Mouse (Mus musculus): ENCODE measurements around the gene Sbno1. TPM values are rescaled to one million over a fixed set of nuclear protein-coding genes. Genes with fewer than 3 reads are reported as not detected.
"Not testable (repeated sequence)": the region's sequence is repeated elsewhere in the genome, so short reads cannot be mapped to it uniquely, and the experiment has no call there.

Gene Sbno1
- total RNA-seq, 2 experiments from 2014 or later, result 149 to 297 TPM

DNA sequence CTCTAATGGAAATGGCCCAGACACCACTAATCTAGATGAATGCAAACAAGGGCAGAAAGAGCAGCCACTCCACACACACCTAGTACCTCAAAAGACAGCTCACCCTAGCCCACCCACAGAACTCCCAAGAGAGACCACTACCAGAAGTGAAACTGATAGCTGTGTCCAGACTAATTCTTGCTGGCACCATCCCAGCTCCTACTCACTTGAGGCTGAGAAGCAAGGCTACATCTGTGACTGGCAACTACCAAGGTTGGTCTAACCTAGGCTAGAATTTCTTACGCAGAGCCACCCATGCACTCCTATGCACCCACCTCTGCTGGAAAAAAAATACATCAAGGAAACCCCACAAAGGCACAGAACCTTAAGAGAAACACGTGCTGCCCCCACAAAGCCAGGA is 75.5 kb downstream of the Sbno1 start:
- ATAC-seq (replicated peaks; ENCODE audit: low FRiP score, low TSS enrichment, poor library complexity, severe bottlenecking), result no peak

- ATAC-seq (replicated peaks; ENCODE audit: low FRiP score, low TSS enrichment, poor library complexity, severe bottlenecking), result no peak
Measured at GRCm38 (mm10) chr5:124349196-124349595, 76.6 kb downstream of the Sbno1 start.

GRCm38 (mm10) chr5:124342897-124343296 is 82.9 kb downstream of the Sbno1 start:
- no peak for ATAC-seq (replicated peaks; ENCODE audit: low FRiP score, low TSS enrichment, poor library complexity, severe bottlenecking)

GRCm38 (mm10) chr5:124341753-124342339 is 84.0 kb downstream of the Sbno1 start:
- not testable (repeated sequence) for ATAC-seq (replicated peaks; ENCODE audit: low FRiP score, low TSS enrichment, poor library complexity, severe bottlenecking)

- no peak for ATAC-seq (replicated peaks; ENCODE audit: low FRiP score, low TSS enrichment, poor library complexity, severe bottlenecking)
Measured at GRCm38 (mm10) chr5:124338791-124339190, 87.0 kb downstream of the Sbno1 start.

- ATAC-seq (replicated peaks; ENCODE audit: low FRiP score, low TSS enrichment, poor library complexity, severe bottlenecking), result no peak
Measured at GRCm38 (mm10) chr5:124337909-124338308, 87.9 kb downstream of the Sbno1 start.

DNA sequence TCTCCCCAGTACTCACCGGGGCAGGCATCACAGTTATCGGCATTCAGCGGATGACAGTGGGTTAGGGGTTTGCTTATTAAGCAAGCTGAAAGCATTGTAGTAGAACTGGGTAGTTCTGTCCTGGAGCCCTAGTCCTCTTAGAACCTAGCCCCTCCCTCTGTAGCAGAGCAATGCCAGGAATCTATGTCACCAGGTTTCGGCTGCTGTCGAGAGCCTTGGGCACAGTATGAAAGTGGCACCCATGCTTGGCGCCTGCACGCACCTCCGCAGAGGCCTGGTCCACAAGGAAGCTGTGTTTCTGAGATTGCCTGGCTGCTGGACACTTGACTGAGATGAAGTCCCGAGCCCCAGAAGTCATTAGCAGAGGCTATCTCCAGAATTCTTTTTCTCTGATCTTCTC is 88.7 kb downstream of the Sbno1 start:
- no peak for ATAC-seq (replicated peaks; ENCODE audit: low FRiP score, low TSS enrichment, poor library complexity, severe bottlenecking)

- ATAC-seq (replicated peaks; ENCODE audit: low FRiP score, low TSS enrichment, poor library complexity, severe bottlenecking), result no peak
Measured at GRCm38 (mm10) chr5:124334392-124334791, 91.4 kb downstream of the Sbno1 start.

DNA sequence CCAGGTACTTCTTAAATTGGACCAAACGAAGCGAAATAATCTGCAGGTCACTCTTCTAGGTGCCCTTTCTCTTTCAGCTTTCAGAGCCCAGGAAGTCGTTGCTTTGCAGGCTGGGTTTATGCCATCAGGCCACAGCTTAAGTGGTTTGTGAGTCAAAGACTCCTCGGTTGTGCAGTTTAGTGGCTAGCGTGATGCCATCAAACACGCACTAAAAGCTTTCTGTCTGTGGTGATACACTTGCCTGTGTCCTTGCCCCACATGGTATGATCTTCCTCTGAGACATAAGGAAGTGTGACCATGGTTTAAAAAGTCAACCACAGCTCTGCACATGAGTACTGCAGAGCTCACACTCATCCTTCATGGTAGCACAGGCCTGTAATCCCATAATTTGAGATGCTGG is 95.7 kb downstream of the Sbno1 start:
- no peak for ATAC-seq (replicated peaks; ENCODE audit: low FRiP score, low TSS enrichment, poor library complexity, severe bottlenecking)

GRCm38 (mm10) chr5:124327510-124328364 is 98.1 kb downstream of the Sbno1 start, which contains the start of the genes Mphosph9 and 2810006K23Rik:
TSS of gene Mphosph9 (minus strand) at chr5:124327972.
TSS of gene 2810006K23Rik (plus strand) at chr5:124328089.
- peak; percentile 94 for ATAC-seq (replicated peaks; ENCODE audit: low FRiP score, low TSS enrichment, poor library complexity, severe bottlenecking)

GRCm38 (mm10) chr5:124326829-124327228 is 99.0 kb downstream of the Sbno1 start:
- no peak for ATAC-seq (replicated peaks; ENCODE audit: low FRiP score, low TSS enrichment, poor library complexity, severe bottlenecking)

Other genes starting within 250 kb of the Sbno1 start
- gene Pitpnm2, start 176.2 kb downstream of the Sbno1 start, total RNA-seq (2014; fragmentation: Nextera tagmentation), result 23.7 and 33.3 TPM in 2 replicates
- 6.5 and 10.9 TPM in 2 replicates for gene Pitpnm2, start 176.2 kb downstream of the Sbno1 start, total RNA-seq (2017)
- gene Mphosph9, start 98.0 kb downstream of the Sbno1 start, total RNA-seq (2014; fragmentation: Nextera tagmentation), result 19.5 and 24.7 TPM in 2 replicates
- gene Mphosph9, start 98.0 kb downstream of the Sbno1 start, total RNA-seq (2017), result 24.7 and 36.7 TPM in 2 replicates
- 9.2 and 13.2 TPM in 2 replicates for gene 2810006K23Rik, start 97.9 kb downstream of the Sbno1 start, total RNA-seq (2014; fragmentation: Nextera tagmentation)
- gene 2810006K23Rik, start 97.9 kb downstream of the Sbno1 start, total RNA-seq (2017), result 16.6 and 18.7 TPM in 2 replicates
- gene Cdk2ap1, start 62.9 kb downstream of the Sbno1 start, total RNA-seq (2014; fragmentation: Nextera tagmentation), result 300 and 366 TPM in 2 replicates
- 205 and 275 TPM in 2 replicates for gene Cdk2ap1, start 62.9 kb downstream of the Sbno1 start, total RNA-seq (2017)
- 177 and 250 TPM in 2 replicates for gene Kmt5a, start 13.9 kb upstream of the Sbno1 start, total RNA-seq (2014; fragmentation: Nextera tagmentation)
- gene Kmt5a, start 13.9 kb upstream of the Sbno1 start, total RNA-seq (2017), result 187 and 201 TPM in 2 replicates
- gene Rilpl2, start 52.4 kb upstream of the Sbno1 start, total RNA-seq (2014; fragmentation: Nextera tagmentation), result 16.1 and 18.0 TPM in 2 replicates
- 13.8 and 19.0 TPM in 2 replicates for gene Rilpl2, start 52.4 kb upstream of the Sbno1 start, total RNA-seq (2017)
- 6.1 and 9.4 TPM in 2 replicates for gene Snrnp35, start 57.1 kb upstream of the Sbno1 start, total RNA-seq (2014; fragmentation: Nextera tagmentation)
- 3.2 and 11.1 TPM in 2 replicates for gene Snrnp35, start 57.1 kb upstream of the Sbno1 start, total RNA-seq (2017)
- gene Rilpl1, start 105.4 kb upstream of the Sbno1 start, total RNA-seq (2014; fragmentation: Nextera tagmentation), result 2.4 TPM in 1 of 2 replicates, not detected in the other
- 2.2 and 6.6 TPM in 2 replicates for gene Rilpl1, start 105.4 kb upstream of the Sbno1 start, total RNA-seq (2017)
- gene Tmed2, start 114.7 kb upstream of the Sbno1 start, total RNA-seq (2014; fragmentation: Nextera tagmentation), result 300 and 349 TPM in 2 replicates
- gene Tmed2, start 114.7 kb upstream of the Sbno1 start, total RNA-seq (2017), result 809 and 870 TPM in 2 replicates
- gene Ddx55, start 126.9 kb upstream of the Sbno1 start, total RNA-seq (2014; fragmentation: Nextera tagmentation), result 27.4 and 28.9 TPM in 2 replicates
- gene Ddx55, start 126.9 kb upstream of the Sbno1 start, total RNA-seq (2017), result 24.3 and 27.6 TPM in 2 replicates
- gene Eif2b1, start 153.1 kb upstream of the Sbno1 start, total RNA-seq (2014; fragmentation: Nextera tagmentation), result 62.9 and 86.1 TPM in 2 replicates
- gene Eif2b1, start 153.1 kb upstream of the Sbno1 start, total RNA-seq (2017), result 56.2 and 57.5 TPM in 2 replicates
- gene Gtf2h3, start 153.1 kb upstream of the Sbno1 start, total RNA-seq (2014; fragmentation: Nextera tagmentation), result 43.2 and 61.5 TPM in 2 replicates
- gene Gtf2h3, start 153.1 kb upstream of the Sbno1 start, total RNA-seq (2017), result 71.7 and 80.0 TPM in 2 replicates
- 25.7 and 28.3 TPM in 2 replicates for gene Atp6v0a2, start 202.6 kb upstream of the Sbno1 start, total RNA-seq (2014; fragmentation: Nextera tagmentation)
- gene Atp6v0a2, start 202.6 kb upstream of the Sbno1 start, total RNA-seq (2017), result 18.2 and 19.2 TPM in 2 replicates